8 mouse cellular contexts compared by ENCODE assay signal in the genomic region with DNA sequence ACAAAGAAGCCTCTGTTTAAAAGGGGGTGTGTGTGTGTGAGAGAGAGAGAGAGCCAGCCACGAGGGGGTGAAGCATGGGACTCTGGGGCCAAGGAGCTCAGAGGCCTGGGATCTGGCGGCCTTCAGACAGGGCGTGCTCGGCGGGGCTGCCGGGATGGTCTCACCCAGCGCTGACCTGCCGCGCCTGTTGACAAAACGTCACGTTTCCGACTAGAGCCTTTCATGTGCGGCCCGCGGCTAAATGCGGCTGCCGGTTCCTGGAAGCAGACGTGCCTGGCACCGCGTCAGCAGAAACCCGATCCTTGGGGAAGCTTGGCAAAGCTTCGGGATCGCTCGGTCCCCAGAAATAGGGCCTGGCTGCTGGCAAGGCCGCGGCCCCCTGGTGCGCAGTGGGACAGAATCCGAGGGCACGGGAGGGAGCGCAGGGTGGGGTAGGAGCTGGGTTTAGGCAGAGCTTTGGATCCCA. TPM values are rescaled to one million over a fixed set of nuclear protein-coding genes. Genes with fewer than 3 reads are reported as not detected.
A peak's percentile ranks its signal among the peaks of the same experiment; 100 is the strongest.
DNase-seq lines count a peak whose midpoint lies in the region; ATAC-seq lines count a peak whose summit lies in the region.

No protein-coding gene starts in this region.

- no peaks in the 10 kb centered on the region for H3K9me3 ChIP-seq in embryonic facial prominence, embryonic 14.5 days (ENCODE audit: control insufficient read depth, low read length)

- H3K36me3 ChIP-seq in embryonic facial prominence, embryonic 14.5 days (ENCODE audit: control insufficient read depth, insufficient read depth, low read length) = peaks cover 11% of the 10 kb centered on the region; the same call in 1 of the 2 replicates

- peak overlapping the region; percentile 56 for H3K9ac ChIP-seq in embryonic facial prominence, embryonic 14.5 days (ENCODE audit: low read depth, low read length)

- H3K4me1 ChIP-seq in embryonic facial prominence, embryonic 14.5 days (ENCODE audit: control insufficient read depth, insufficient read depth, low read length) = peaks cover 12% of the 10 kb centered on the region

- WGBS in embryonic facial prominence, embryonic 14.5 days = under 1% methylated on average over 27 of the region's 30 CpGs

- DNase-seq in adrenal gland, postnatal 4 days (ENCODE audit: low spot score in 2 of 2) = peak; percentile 41 to 62
- DNase-seq in embryonic facial prominence, embryonic 14.5 days (ENCODE audit: low spot score) = peak; percentile 95
- peak; percentile 90 for DNase-seq in heart, adult 8-10 months (ENCODE audit: low spot score)
- DNase-seq in kidney, adult 18-20 months = peak; percentile 90
- DNase-seq in left cerebral cortex, postnatal 36 days (ENCODE audit: low spot score in 2 of 2) = peak; percentile 85 to 87
- DNase-seq in right cerebral cortex, postnatal 14 days = peak; percentile 80
- peak; percentile 68 to 86 for DNase-seq in urinary bladder, postnatal 4 days (ENCODE audit: low spot score in 2 of 2)

- peak; percentile 94 for ATAC-seq in embryonic facial prominence, embryonic 14.5 days (ENCODE audit: low read depth)
- ATAC-seq in megakaryocyte-erythroid progenitor cell, adult 5-6 weeks (replicated peaks; ENCODE audit: low FRiP score, low TSS enrichment, poor library complexity, severe bottlenecking) = peak; percentile 66

- peak overlapping the region; percentile 60 for H3K4me2 ChIP-seq in embryonic facial prominence, embryonic 14.5 days (ENCODE audit: low read depth, low read length)

- H3K27me3 ChIP-seq in embryonic facial prominence, embryonic 14.5 days (replicated peaks; ENCODE audit: control insufficient read depth, insufficient read depth, low read length) = peaks cover 6% of the 10 kb centered on the region; the same call in 1 of the 2 replicates

- H3K4me3 ChIP-seq in embryonic facial prominence, embryonic 14.5 days (ENCODE audit: low read depth, low read length) = peak overlapping the region; percentile 25

- intact Hi-C loops in left cerebral cortex, postnatal 36 days (cut with DNase I) = loop anchor here (2.0 kb wide), 1 partner anchor 42 kb away; no protein-coding TSS in a partner anchor

- peak overlapping the region; percentile 69 for H3K27ac ChIP-seq in embryonic facial prominence, embryonic 14.5 days (replicated peaks; ENCODE audit: low read depth, low read length)

RNA-seq across cellular contexts. Expression of gene Bhlhe40, which starts 7.9 kb away (rescaled TPM):
- total RNA-seq in adrenal gland, postnatal 4 days (2021) = 10 to 100 TPM; 44.4 to 48.6 TPM
- 17.1 and 20.8 TPM in 2 replicates for polyA plus RNA-seq in embryonic facial prominence, embryonic 14.5 days (2014; fragmentation: Nextera tagmentation; extraction: Ambion mirVana)
- 10 to 100 TPM; 48.6 to 66.7 (median 51.4) TPM for total RNA-seq in heart, adult 8-10 months (2022)
- total RNA-seq in left cerebral cortex, postnatal 36 days (2021) = 100 to 1,000 TPM in 1 of 2 experiments, 10 to 100 TPM in 1; 94.0 to 104 TPM
- 1.4 TPM in 1 of 2 replicates, not detected in the other for total RNA-seq in megakaryocyte-erythroid progenitor cell, adult 5-6 weeks (2014; fragmentation: Nextera tagmentation)
- 3.1 and 15.2 TPM in 2 replicates for total RNA-seq in megakaryocyte-erythroid progenitor cell, adult 5-6 weeks (2017)

Comparison
In these comparisons a context has a peak if more than half of its experiments do, and no peak if none do; other contexts are left out.
1. Peak in every context shown above with its lines: DNase-seq, ATAC-seq, H3K4me3 ChIP-seq and H3K27ac ChIP-seq.